Mouse (Mus musculus) limb, embryonic 11.5 days (tissue): ENCODE measurements around the gene Pfkfb1. TPM values are rescaled to one million over a fixed set of nuclear protein-coding genes. Genes with fewer than 3 reads are reported as not detected.
A peak's percentile ranks its signal among the peaks of the same experiment; 100 is the strongest.

ENCODE experiments used
- ATAC-seq: fragments of 200-750 bp; cut with Nextera tagmentation; 2 replicates; pipeline ENCODE4 v1.8.0; 2017; ENCODE audit warnings: low read depth; ENCODE audit not compliant: insufficient number of reproducible peaks, low FRiP score, low TSS enrichment
- DNase-seq: peaks from one replicate; pipeline ENCODE4 v3.0.0-alpha.2; 2015; ENCODE audit warnings: low spot score
- H3K27ac ChIP-seq: fragments of 300-500 bp; sonication (generic); replicated peaks from 2 replicates; pipeline ENCODE4 v1.5.1; 2014; ENCODE audit warnings: low read depth, mild to moderate bottlenecking, low read length
- H3K27me3 ChIP-seq: fragments of 300-500 bp; sonication (generic); 2 replicates; pipeline ENCODE4 v1.6.1; 2014; ENCODE audit warnings: mild to moderate bottlenecking, low read length, mixed read lengths; ENCODE audit not compliant: control insufficient read depth, insufficient read depth
- H3K36me3 ChIP-seq: fragments of 300-500 bp; sonication (generic); 2 replicates; pipeline ENCODE4 v1.6.1; 2014; ENCODE audit warnings: mild to moderate bottlenecking, low read length, moderate library complexity, mixed read lengths; ENCODE audit not compliant: control insufficient read depth, insufficient read depth
- H3K4me1 ChIP-seq: fragments of 300-500 bp; sonication (generic); 2 replicates; pipeline ENCODE4 v1.6.1; 2014; ENCODE audit warnings: low read length, mixed read lengths; ENCODE audit not compliant: control insufficient read depth, insufficient read depth
- H3K4me2 ChIP-seq: fragments of 300-500 bp; sonication (generic); 2 replicates; pipeline ENCODE4 v1.6.1; 2014; ENCODE audit warnings: low read depth, mild to moderate bottlenecking, moderate library complexity; ENCODE audit not compliant: severe bottlenecking
- H3K4me3 ChIP-seq: fragments of 300-500 bp; sonication (generic); 2 replicates; pipeline ENCODE4 v1.5.1; 2014; ENCODE audit warnings: low read depth, low read length
- H3K9ac ChIP-seq: fragments of 300-500 bp; sonication (generic); 2 replicates; pipeline ENCODE4 v1.6.1; 2014; ENCODE audit warnings: mild to moderate bottlenecking, low read length
- H3K9me3 ChIP-seq: fragments of 300-500 bp; sonication (generic); 2 replicates; pipeline ENCODE4 v1.6.1; 2016; ENCODE audit warnings: low read length; ENCODE audit not compliant: control insufficient read depth
- WGBS: fragments of 180-500 bp; shearing (Covaris S2); extraction: QIAGEN DNeasy Blood & Tissue Kit; methylation state at CpG from one replicate; pipeline ENCODE4 v1.1.7; 2014; 5-methylcytosine and 5-hydroxymethylcytosine counted together
- polyA plus RNA-seq: library from polyadenylated mRNA; unstranded; fragments of >200 nt; fragmentation: Nextera tagmentation; extraction: Ambion mirVana; gene quantifications from 2 replicates; pipeline ENCODE4 v1.2.1, GENCODE M21; 2014

Pfkfb1 gene
- polyA plus RNA-seq, 1 experiment from 2014 or later, result 10.2 TPM

DNA sequence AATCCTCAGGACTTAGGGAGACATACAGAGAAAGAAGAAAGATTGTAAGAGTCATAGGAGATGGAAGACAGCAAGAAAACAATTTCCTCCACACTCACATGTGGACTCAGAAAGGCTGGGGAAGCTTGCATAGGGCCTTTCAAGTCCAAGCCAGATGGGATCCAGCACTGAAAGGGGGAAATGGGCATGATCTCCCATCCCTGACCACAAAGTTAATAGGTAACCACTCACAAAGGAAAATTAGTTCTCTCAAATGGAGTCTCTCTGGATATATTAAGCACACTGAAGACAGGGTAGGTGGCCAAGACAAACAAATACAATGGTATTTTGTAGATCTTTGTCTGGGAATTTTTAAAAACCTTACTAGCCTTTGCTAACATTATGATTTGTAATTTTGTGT, 6.1 kb upstream of the Pfkfb1 start:
- no peak overlapping the region for H3K4me2 ChIP-seq
- H3K27me3 ChIP-seq, result no peaks in the 10 kb centered on the region
- DNase-seq (no peak), ATAC-seq (no peak)
- no peaks in the 10 kb centered on the region for H3K4me1 ChIP-seq
- H3K9me3 ChIP-seq, result no peaks in the 10 kb centered on the region
- H3K27ac ChIP-seq, result no peak overlapping the region
- H3K9ac ChIP-seq, result no peak overlapping the region
- no peaks in the 10 kb centered on the region for H3K36me3 ChIP-seq
- H3K4me3 ChIP-seq, result no peak overlapping the region

DNA sequence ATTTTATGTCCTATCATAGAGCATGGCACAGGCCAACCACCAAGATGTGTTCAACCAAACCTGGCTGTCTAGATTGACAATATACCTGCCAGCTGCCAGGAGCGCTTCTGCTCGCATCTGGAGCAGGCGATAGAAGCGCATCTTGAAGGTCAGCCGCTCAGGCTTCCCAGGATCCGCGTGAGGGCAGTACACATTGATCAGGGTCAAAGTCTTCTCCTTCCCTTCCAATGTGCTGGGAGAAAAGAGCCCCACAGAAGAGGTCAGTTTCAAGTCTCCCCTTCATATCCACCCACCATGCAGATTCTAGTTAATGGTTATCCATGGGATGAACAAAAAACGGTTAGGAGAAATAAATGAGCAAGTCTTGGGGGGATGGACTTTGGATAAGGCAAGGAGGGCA, 2.9 kb upstream of the Pfkfb1 start:
- WGBS, result 94% methylated on average over 8 of the region's 8 CpGs
- no peaks in the 10 kb centered on the region for H3K27me3 ChIP-seq
- H3K9me3 ChIP-seq, result no peaks in the 10 kb centered on the region
- H3K36me3 ChIP-seq, result no peaks in the 10 kb centered on the region
- DNase-seq (no peak), ATAC-seq (no peak)
- H3K27ac ChIP-seq, result no peak overlapping the region
- H3K4me1 ChIP-seq, result no peaks in the 10 kb centered on the region
- H3K4me2 ChIP-seq, result no peak overlapping the region
- H3K4me3 ChIP-seq, result no peak overlapping the region
- H3K9ac ChIP-seq, result no peak overlapping the region

DNA sequence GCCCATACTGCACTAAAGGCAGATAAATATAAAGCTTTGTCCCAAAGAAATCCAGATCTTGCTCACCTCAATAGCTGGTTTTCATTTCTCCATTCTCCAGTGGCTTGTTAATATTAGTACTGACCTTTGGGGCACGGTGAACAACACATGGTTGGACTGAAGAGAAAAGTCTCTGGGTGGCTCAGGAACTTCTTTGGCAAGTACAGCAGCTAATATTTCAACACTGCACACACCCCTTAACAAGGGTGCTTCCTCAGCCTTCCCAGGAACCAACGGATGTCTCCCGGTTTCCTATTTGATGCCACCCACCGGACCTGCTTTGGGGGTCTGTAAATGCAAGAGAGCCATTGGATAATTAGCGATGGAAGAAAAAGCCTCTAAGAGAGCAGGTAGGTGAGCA, 1.7 kb downstream of the Pfkfb1 start, which contains the start of gene Apex2:
Gene Apex2 (minus strand): TSS at position 173 of the 400 bp plus-strand sequence.
- H3K4me3 ChIP-seq, result no peak within 1 kb of the TSS
- H3K36me3 ChIP-seq, result no peaks in the 10 kb centered on the region
- no peaks in the 10 kb centered on the region for H3K4me1 ChIP-seq
- H3K27me3 ChIP-seq, result no peaks in the 10 kb centered on the region
- no peak within 1 kb of the TSS for H3K9ac ChIP-seq
- H3K27ac ChIP-seq, result no peak within 1 kb of the TSS
- no peaks in the 10 kb centered on the region for H3K9me3 ChIP-seq
- peak within 1 kb of the TSS; percentile 50 for H3K4me2 ChIP-seq
- ATAC-seq, result no peak
- no peak for DNase-seq
- WGBS, result 68% methylated on average over 5 of the region's 5 CpGs

DNA sequence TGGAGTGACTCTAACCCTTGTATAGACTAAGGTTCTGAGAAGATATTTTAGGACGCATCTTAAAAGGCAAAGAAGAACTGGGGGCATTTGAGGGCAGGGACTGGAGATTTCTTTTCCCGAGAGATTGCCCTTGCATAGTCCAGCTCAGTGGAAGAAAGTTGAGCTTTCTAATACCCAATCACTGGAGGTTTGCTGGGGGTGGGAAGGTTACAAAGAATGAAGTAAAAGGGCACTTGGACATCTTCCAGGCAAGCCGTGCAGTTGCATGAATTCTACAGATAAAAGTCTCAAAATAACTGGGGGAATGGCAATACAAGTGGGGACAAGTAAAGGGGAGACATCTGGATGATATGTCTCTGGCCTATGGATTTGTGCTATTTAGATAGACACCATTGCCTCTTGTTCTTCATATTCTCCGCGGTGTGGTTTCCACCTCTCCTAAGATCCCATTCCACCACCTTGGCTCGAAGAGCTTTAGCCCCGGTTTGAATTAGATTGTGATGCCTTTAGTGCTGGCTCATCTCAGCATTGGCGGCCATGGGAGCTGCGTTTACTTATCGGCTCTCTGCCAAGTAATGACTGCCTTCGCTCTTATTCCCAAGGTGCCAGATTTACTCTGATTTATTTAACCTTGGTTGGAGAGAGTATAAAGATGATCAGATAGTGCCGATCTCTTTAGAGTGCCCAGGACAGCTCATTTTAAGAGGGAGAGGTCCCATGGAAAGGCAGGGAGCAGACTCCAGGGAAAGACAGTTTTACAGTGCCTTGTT, 5.4 kb downstream of the Pfkfb1 start:
- no peaks in the 10 kb centered on the region for H3K36me3 ChIP-seq
- H3K27ac ChIP-seq, result no peak overlapping the region
- H3K4me1 ChIP-seq, result no peaks in the 10 kb centered on the region
- H3K9me3 ChIP-seq, result no peaks in the 10 kb centered on the region
- no peaks in the 10 kb centered on the region for H3K27me3 ChIP-seq
- DNase-seq (no peak), ATAC-seq (no peak)
- no peak overlapping the region for H3K4me3 ChIP-seq
- 89% methylated on average over 12 of the region's 12 CpGs for WGBS
- H3K9ac ChIP-seq, result no peak overlapping the region
- no peak overlapping the region for H3K4me2 ChIP-seq

DNA sequence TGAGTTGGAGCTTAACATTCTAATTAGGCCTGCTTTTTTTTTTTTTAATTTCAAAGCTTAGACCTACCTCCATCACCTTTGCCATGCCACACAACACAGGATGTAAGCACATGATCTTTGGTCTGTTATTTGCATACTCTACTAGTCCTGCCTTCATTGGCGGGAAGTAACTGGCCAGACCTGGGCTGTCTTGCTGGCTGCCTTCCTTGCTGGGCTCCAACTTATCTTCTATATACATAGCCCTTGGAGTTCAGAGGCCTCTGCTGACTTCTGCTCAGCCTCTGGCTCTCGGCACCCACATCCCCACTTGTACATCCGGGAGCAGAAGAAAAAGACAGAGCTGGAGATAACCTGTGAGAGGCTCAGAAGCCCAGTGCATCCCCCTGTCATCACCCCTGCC, 6.1 kb downstream of the Pfkfb1 start:
- WGBS, result 85% methylated on average over 3 of the region's 3 CpGs
- no peak overlapping the region for H3K27ac ChIP-seq
- H3K4me3 ChIP-seq, result no peak overlapping the region
- no peaks in the 10 kb centered on the region for H3K36me3 ChIP-seq
- H3K9me3 ChIP-seq, result no peaks in the 10 kb centered on the region
- H3K4me1 ChIP-seq, result no peaks in the 10 kb centered on the region
- H3K4me2 ChIP-seq, result no peak overlapping the region
- H3K27me3 ChIP-seq, result no peaks in the 10 kb centered on the region
- no peak overlapping the region for H3K9ac ChIP-seq
- no peak for DNase-seq
- ATAC-seq, result no peak

DNA sequence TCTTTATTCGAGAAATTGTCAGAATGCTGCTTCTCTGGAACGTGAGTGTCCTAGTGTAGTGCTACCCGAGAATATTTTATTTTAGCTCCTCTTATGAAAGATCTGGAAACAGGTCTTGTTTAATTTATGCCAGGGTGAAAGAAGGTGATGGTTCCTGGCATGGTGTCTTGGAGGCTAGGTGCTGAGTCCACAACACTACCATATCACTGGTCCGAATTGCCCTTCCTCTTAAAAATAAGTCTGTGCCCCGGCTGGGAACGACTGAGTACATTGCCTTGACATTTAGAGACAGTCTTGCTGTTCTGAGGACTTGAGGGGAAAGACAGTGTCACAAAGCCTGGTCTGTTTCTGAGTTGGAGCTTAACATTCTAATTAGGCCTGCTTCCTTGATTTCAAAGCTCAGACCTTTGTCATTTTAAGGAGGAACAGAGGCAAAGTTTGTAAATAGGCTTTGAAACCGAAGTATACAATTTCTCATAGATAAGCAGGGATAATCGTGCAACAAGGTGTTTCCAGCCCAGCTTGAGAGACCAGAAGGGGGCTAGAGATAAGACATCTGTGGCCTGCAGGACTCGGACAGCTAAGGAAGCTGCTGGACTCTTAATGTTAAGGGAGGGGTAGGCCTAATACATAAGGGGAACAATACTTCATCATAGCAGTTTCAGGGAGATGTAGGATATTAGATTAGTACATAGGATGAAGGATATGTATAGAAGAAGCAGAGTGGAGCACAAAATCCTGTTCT, 7.2 kb downstream of the Pfkfb1 start:
- H3K36me3 ChIP-seq, result no peaks in the 10 kb centered on the region
- H3K9me3 ChIP-seq, result no peaks in the 10 kb centered on the region
- no peak overlapping the region for H3K27ac ChIP-seq
- H3K4me3 ChIP-seq, result no peak overlapping the region
- WGBS, result 83% methylated on average over 9 of the region's 9 CpGs
- no peak overlapping the region for H3K4me2 ChIP-seq
- no peak overlapping the region for H3K9ac ChIP-seq
- no peak for ATAC-seq
- DNase-seq, result no peak
- H3K27me3 ChIP-seq, result no peaks in the 10 kb centered on the region
- H3K4me1 ChIP-seq, result no peaks in the 10 kb centered on the region

DNA sequence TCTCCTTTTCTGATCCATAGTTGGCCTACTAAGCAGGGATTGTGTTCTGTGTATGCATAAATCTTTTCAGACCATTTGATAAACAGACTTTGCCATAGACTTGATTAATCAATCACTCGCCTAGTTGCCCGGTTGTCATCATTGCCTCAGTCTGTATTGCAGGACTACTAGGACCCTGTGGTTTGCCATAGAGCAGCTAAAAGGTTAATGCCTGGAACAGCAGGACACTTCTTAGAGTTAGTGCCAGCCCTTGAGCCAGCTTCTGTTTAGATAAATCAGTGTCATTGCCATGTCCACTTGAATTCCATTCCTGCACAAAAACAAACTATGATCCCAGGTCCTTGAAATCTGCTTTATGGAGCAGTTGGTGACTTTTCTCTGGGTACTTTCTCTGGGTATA, 10.9 kb downstream of the Pfkfb1 start:
- Histone ChIP-seq H3K4me3 (no peak overlapping the region), H3K36me3 (no peaks in the 10 kb centered on the region), H3K4me2 (no peak overlapping the region), H3K27ac (no peak overlapping the region), H3K27me3 (no peaks in the 10 kb centered on the region), H3K4me1 (no peaks in the 10 kb centered on the region), H3K9ac (no peak overlapping the region), H3K9me3 (no peaks in the 10 kb centered on the region)
- DNase-seq (no peak), ATAC-seq (no peak)
- 80% methylated on average over 2 of the region's 2 CpGs for WGBS

DNA sequence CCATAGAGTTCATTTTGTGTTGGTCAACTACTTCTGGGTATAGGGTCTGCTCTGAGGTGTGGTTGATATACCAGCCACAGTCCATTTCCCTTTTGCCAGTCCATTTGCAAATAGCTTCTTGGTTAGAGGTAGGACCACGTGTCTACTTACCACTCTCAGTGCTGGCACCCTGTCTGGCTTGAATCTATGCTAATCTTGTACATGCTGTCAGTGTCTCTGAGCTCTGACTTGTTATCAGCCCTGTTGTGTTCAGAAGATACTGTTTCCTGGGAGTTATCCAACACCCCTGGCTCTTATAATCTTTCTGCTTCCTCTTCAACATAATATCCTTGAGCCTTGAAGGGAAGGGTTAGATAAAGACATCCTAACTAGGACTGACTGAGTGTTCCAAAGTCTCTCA, 48.4 kb downstream of the Pfkfb1 start:
- DNase-seq (no peak), ATAC-seq (no peak)
- H3K36me3 ChIP-seq, result no peaks in the 10 kb centered on the region

More for the DNA sequence above, 48.4 kb downstream of the Pfkfb1 start:
- Histone ChIP-seq H3K4me3 (no peak overlapping the region), H3K9ac (no peak overlapping the region), H3K27me3 (no peaks in the 10 kb centered on the region), H3K9me3 (no peaks in the 10 kb centered on the region), H3K4me1 (no peaks in the 10 kb centered on the region), H3K4me2 (no peak overlapping the region), H3K27ac (no peak overlapping the region)
- WGBS, result 53% methylated on average over 1 of the region's 1 CpGs
